Mouse (Mus musculus) layer of hippocampus, adult 8-10 months (tissue): Measurements from ENCODE around the gene Gm10447. TPM values are rescaled to one million over a fixed set of nuclear protein-coding genes. Genes with fewer than 3 reads are reported as not detected.

Source experiments
- DNase-seq, 2 experiments: peaks; one replicate each; pipeline ENCODE4 v3.0.0; 2022; ENCODE audit warnings: low spot score in 2 of 2
- total RNA-seq, 4 experiments: library from RNA; stranded (reverse); gene quantifications; 2 replicates each; pipeline ENCODE4 v1.2.4; 2022

The Gm10447 gene
- under 1 TPM; 0.12 to 0.33 (median 0.17) TPM for total RNA-seq

DNA sequence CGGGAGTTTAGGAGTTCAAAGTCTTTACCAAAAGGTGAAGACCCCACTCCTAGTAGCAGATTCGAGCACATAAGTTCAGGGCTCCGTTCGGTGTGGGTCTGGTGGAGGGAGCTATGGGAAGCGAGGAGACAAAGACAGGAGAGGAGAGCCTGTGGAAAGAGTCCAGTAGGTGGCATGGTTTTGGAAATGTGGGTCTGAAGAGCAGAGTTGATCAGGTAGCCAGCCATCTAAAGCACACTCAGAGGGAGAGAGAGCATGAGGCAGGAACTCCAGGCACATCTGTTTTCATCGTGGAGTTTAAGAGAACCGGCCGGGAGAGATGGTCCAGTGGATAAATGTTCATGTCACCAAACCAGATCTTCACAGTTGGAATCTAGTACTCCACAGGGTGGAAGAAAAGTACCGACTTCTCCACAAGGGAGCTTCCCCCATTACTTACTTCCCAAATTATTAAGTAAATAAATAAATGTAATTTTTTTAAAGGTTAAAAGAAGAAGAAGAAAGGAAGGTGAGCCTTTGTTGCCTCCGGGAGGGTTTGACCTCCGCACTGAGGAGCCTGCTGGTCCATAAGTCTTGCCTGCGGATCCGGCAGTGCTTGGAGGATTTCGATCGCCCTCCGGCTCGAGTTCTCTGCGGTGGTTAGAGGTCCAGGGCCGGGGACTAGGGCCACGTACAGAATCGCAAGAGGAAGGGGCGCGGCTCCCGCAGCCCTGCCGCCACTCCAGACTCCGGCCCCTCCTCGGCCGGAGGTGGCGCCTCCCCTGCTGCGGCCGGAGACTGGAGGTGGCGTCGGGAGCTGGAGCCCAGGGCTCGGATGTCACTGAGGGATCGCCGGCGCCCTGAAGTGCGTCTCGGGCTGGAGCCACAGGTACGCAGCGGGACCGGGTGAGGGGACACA is at the start of gene Gm10447, which contains the start of gene Shroom1:
Gm10447 (minus strand) TSS at position 637 of the 898 bp plus-strand sequence.
Shroom1 (plus strand) TSS at position 732 of the 898 bp plus-strand sequence.
- DNase-seq, result no peak

DNA sequence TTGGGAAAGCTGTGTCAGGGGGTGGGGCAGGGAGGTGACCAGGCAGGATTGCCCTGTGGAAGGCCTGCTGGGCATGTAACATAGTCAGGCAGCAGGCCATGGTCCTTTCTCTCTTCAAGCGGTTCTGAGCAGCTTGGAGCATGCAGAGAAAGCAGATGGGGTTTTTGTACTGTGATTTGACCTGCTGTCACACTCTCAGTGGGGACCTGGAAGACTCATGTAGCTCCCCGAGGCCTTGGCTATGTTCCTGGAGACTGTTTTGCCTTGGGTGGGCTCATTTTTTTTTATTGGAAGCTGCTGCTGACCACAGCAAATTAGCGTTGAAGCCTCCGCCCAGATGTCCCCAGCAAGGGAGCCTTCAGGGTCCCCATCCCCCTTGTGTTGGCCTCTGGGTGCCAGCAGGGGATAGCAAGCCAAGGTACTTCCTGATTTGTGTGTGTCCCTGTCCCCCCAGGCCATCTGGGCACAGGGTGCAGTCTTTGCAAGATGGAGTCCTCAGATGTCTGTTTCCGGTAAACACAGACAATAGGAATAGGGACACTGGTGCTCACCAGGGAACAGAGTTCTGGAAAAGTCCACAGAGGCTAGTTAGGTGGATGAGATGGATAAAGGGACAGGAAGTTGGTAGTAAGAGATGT is 48.2 kb upstream of the Gm10447 start:
- no peak for DNase-seq

GRCm38 (mm10) chr11:53504376-53504775 is 47.5 kb upstream of the Gm10447 start:
- DNase-seq, result no peak

DNA sequence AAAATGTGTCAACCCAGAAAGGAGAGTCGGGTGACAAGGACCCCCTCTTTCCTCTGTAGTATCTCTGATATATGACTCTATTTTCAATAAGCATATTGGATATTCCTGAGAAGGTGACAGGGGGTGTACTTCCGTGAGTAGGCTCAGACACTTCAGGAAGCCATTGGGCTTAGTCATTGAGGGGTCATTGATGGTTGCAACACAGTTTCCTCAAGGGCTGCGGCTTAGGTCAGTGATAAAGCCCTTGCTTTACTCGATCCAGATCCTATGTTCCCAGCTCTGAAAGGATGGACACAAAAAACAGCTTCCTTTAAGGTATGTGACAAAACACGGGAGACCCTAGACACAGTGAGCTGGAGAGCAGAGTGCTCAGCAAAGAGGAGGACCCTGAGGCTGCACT is 46.8 kb upstream of the Gm10447 start:
- DNase-seq, result no peak

DNA sequence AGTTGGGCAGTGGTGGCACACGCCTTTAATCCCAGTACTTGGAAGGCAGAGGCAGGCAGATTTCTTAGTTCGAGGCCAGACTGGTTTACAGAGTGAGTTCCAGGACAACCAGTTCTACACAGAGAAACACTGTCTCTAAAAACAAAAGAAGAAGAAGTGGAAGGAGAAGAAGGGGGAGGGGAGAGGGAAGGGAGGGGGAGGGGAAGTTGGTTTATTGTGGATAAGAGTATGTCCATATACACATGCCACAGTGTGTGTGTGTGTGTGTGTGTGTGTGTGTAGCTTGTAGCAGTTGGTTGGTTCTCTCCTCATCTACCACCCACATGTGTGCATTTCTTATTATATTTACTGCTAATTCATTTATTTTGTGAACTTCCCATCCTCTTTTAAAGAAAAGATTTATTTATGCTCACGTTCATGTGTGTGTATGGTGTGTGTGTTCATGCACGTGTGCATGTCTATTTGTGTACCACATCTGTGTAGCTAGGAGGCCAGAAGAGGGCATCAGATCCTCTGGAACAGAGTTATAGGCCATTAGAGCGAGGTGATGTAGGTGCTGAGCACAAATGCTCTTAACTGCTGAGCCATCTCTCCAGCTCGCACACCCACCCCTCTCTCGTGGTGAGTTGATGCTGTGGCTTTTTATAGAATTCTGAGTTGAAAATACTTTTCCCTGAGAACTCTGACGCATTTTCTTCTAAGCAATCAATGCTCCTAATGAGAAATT is 45.3 kb upstream of the Gm10447 start:
- no peak for DNase-seq

- no peak for DNase-seq
Measured at GRCm38 (mm10) chr11:53500569-53500968, 43.7 kb upstream of the Gm10447 start.

GRCm38 (mm10) chr11:53496946-53497345 is 40.0 kb upstream of the Gm10447 start:
- peak; percentile 63 to 71 for DNase-seq

DNA sequence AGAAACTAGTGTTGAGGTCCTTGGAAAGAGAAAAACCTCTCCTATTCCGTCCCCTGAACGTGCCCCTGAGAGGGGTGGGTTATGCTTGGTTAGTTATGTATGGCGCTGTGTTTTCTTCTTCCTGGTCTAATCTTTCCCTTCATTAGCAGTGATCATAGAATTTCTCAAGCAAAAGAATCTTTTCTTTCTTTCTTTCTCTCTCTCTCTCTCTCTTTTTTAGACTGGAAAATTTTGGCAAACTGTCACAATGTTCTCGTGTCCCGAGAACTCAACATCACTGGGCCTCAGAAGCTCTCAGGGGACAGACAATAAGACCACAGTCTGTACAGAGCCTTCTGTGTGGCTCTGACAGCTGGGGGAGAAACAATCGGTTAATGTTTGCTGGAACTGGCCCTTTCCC is 38.5 kb upstream of the Gm10447 start:
- no peak for DNase-seq

GRCm38 (mm10) chr11:53493243-53493955 is 36.5 kb upstream of the Gm10447 start:
- DNase-seq, result no peak

GRCm38 (mm10) chr11:53491954-53492401 is 35.1 kb upstream of the Gm10447 start:
- peak in 1 of 2 experiments; percentile 58 for DNase-seq

- no peak for DNase-seq
Measured at GRCm38 (mm10) chr11:53489421-53489820, 32.5 kb upstream of the Gm10447 start.

DNA sequence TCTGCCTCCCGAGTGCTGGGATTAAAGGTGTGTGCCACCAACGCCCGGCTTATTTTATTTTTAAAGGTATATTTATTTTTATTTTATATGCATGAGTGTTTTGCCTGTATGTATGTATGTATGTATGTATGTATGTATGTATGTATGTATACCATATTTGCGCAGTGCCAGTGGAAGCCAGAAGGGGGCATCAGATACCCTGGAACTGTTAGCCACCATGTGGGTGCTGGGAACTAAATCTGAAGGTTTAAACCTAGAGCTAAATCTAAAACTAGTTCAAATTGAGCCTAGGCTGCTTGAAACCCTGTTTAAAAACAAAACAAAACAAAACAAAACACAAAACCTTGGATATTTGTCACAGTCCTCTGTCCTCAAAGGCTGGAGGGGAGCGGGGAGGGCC is 32.1 kb upstream of the Gm10447 start:
- DNase-seq, result no peak

- no peak for DNase-seq
Measured at GRCm38 (mm10) chr11:53486822-53487594, 30.1 kb upstream of the Gm10447 start.

DNA sequence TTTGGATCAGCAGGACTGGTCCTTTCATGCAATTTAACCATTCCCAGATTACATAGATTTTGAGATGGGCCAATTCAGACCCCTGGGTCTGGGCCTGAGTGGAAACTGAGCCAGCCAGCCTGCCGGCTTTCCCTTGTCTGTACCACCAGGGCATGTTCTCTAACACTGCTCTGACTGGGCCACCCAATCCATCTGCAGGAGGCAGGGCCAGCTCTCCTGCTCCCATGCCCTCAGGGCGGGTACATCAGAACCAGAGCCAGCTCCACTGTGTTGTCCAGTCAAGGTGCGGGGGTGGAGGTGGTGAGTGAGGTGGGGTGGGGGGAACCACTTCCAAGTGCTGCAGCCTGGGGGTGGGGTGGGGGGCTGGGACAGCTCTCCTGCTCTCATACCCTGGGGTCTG is 29.4 kb upstream of the Gm10447 start:
- no peak for DNase-seq

GRCm38 (mm10) chr11:53485719-53486118 is 28.8 kb upstream of the Gm10447 start:
- DNase-seq, result no peak

DNA sequence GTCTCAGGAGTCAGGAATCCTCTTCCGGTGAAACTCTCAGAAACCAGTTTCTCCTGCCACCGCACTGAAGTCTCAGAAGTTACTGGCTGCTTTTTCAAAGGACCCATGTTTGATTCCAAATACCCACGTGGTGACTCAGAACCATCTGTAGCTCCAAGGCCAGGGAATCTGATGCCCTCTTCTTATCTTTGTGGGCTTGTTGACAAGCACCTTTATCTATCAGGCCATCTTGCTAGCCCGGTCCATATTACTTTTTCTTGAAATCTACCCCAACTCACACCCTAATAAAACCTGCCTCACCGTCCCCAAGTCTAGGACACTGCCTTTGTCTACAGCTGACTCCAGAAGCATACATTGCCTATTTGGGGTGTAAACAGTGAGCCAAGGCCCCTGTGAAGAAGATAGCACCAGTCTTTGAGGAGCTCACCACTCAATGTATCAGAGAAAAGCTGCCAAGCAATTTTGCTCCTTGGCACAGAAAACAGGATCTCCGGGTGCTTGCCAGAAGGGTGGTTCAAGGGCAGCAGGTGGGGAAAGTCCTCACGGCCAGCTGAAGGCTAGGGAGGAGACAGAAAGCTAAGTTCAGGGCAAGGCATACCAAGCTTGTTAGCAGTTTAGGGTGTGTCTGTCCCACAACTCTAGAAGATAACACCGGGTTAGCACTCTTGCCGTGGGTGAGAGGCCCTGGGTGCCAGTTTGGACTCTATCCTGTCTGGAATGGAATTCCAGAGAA is 26.4 kb upstream of the Gm10447 start:
- DNase-seq, result no peak

GRCm38 (mm10) chr11:53481088-53481730 is 24.3 kb upstream of the Gm10447 start:
- DNase-seq, result no peak

DNA sequence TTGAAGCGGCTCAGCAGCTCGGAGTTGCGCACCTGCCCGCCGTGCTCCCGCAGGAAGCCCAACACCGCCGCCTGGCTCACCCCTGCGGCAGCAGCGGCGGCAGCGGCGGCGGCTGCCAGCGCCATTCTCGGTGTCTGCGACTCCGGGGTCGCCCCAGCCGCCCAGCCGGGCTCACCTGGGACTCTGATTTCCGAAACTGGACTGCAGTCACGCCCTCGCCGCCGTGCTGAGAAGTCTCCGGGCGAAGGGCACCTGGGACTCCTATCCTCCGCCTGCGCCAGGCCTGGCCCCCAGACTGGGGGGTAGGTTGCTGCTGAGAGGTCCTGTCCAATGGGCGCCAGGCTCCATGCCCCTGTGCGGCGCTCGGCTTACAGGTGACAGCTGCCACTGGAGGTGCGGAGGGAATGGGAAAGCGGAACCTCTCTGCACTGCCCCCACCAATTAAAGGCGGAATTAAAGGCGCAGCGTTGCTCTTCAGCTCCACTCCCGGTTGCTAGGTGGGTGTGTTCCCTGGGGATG is 22.9 kb upstream of the Gm10447 start, which contains the start of the genes Gm9945 and Sowaha:
Gm9945 (plus strand) TSS at position 384 of the 519 bp plus-strand sequence.
Sowaha (minus strand) TSS at position 492 of the 519 bp plus-strand sequence.
- DNase-seq, result peak; percentile 69 to 73
